Mouse (Mus musculus): Measurements from ENCODE around the gene Rbm7. TPM values are rescaled to one million over a fixed set of nuclear protein-coding genes. Genes with fewer than 3 reads are reported as not detected.

Rbm7 gene
- total and polyA plus RNA-seq, 3 experiments = 73.4 to 220 (median 91.9) TPM

GRCm38 (mm10) chr9:48479838-48480410 is 15.2 kb downstream of the Rbm7 start:
- Histone ChIP-seq H3K27ac (ENCODE audit: insufficient read depth, low read depth) (peak overlapping the region; percentile 60), H3K9me3 (replicated peaks; ENCODE audit: low read length) (no peaks in the 10 kb centered on the region), H3K4me3 (replicated peaks in 1 of 3; ENCODE audit: low read depth in 2 of 3, low read length in 2 of 3, poor library complexity in 1 of 3) (peak overlapping the region; percentile 73 to 95 (median 84)), H3K27me3 (replicated peaks) (no peaks in the 10 kb centered on the region), H3K4me1 (ENCODE audit: control insufficient read depth in 1 of 2, insufficient read depth in 2 of 2) (peaks cover 16 to 52% of the 10 kb centered on the region in 2 experiments), H3K9ac (ENCODE audit: insufficient read depth, low read depth) (peak overlapping the region; percentile 55), H3K79me2 (replicated peaks; ENCODE audit: control insufficient read depth, extremely low read depth, insufficient read depth, poor library complexity, severe bottlenecking) (peaks cover 29% of the 10 kb centered on the region), H3K4me2 (ENCODE audit: insufficient read depth, low read depth, poor library complexity, severe bottlenecking) (peak overlapping the region; percentile 97; the same call in 1 of the 2 replicates), H3K36me3 (replicated peaks in 1 of 2; ENCODE audit: control insufficient read depth in 1 of 2, insufficient read depth in 1 of 2, low read length in 1 of 2) (peaks cover 2 to 51% of the 10 kb centered on the region in 2 experiments)
- in situ Hi-C loops (cut with MboI; ENCODE audit: low pct_ligation_motif_present, low pct_unique_long_range_greater_than_20kb, low sequenced_read_pairs) (no loop called here), dilution Hi-C loops (cut with MboI; ENCODE audit: extremely low pct_ligation_motif_present, extremely low pct_unique_long_range_greater_than_20kb, low sequenced_read_pairs) (no loop called here)
- no peak for TF ChIP-seq SIN3A (IDR thresholded peaks at IDR 0.05; ENCODE audit: low read length)
- TF ChIP-seq TBP (conservative IDR thresholded peaks at IDR 0.05; ENCODE audit: low read depth, low read length) = no peak
- no peak for DNase-seq (ENCODE audit: extremely low read depth)

- dilution Hi-C loops (cut with MboI; ENCODE audit: extremely low pct_ligation_motif_present, extremely low pct_unique_long_range_greater_than_20kb, low sequenced_read_pairs) (no loop called here), in situ Hi-C loops (cut with MboI; ENCODE audit: low pct_ligation_motif_present, low pct_unique_long_range_greater_than_20kb, low sequenced_read_pairs) (no loop called here)
- DNase-seq (ENCODE audit: extremely low read depth) = no peak
- Histone ChIP-seq H3K79me2 (replicated peaks; ENCODE audit: control insufficient read depth, extremely low read depth, insufficient read depth, poor library complexity, severe bottlenecking) (peaks cover 34% of the 10 kb centered on the region), H3K9ac (ENCODE audit: insufficient read depth, low read depth) (peak overlapping the region; percentile 55; the same call in 1 of the 2 replicates), H3K36me3 (replicated peaks in 1 of 2; ENCODE audit: control insufficient read depth in 1 of 2, insufficient read depth in 1 of 2, low read length in 1 of 2) (peaks cover 0 to 56% of the 10 kb centered on the region in 2 experiments), H3K4me1 (ENCODE audit: control insufficient read depth in 1 of 2, insufficient read depth in 2 of 2) (peaks cover 16 to 61% of the 10 kb centered on the region in 2 experiments), H3K27me3 (replicated peaks) (no peaks in the 10 kb centered on the region), H3K27ac (ENCODE audit: insufficient read depth, low read depth) (no peak overlapping the region; the same call in 1 of the 2 replicates), H3K4me3 (replicated peaks in 1 of 3; ENCODE audit: low read depth in 2 of 3, low read length in 2 of 3, poor library complexity in 1 of 3) (peak overlapping the region in 1 of 3 experiments; percentile 21), H3K4me2 (ENCODE audit: insufficient read depth, low read depth, poor library complexity, severe bottlenecking) (peak overlapping the region; percentile 97), H3K9me3 (replicated peaks; ENCODE audit: low read length) (no peaks in the 10 kb centered on the region)
- TF ChIP-seq ZMIZ1 (IDR thresholded peaks at IDR 0.05; ENCODE audit: low read depth, low read length) = no peak
- no peak for TF ChIP-seq RAD21 (IDR thresholded peaks at IDR 0.05; ENCODE audit: low read depth, low read length)
- TF ChIP-seq PAX5 (IDR thresholded peaks at IDR 0.05; ENCODE audit: low read length) = no peak
- TF ChIP-seq MYC (IDR thresholded peaks at IDR 0.05; ENCODE audit: low read depth, low read length) = no peak
- no peak for TF ChIP-seq ZNF384 (IDR thresholded peaks at IDR 0.05; ENCODE audit: low read depth, low read length)
- no peak for TF ChIP-seq POLR2AphosphoS2 (IDR thresholded peaks at IDR 0.05; ENCODE audit: low read depth, low read length)
- TF ChIP-seq NELFE (IDR thresholded peaks at IDR 0.05; ENCODE audit: low read depth, low read length) = no peak
- TF ChIP-seq USF1 (IDR thresholded peaks at IDR 0.05; ENCODE audit: low read depth, low read length) = no peak
- no peak for TF ChIP-seq SIN3A (IDR thresholded peaks at IDR 0.05; ENCODE audit: low read length)
- TF ChIP-seq TBP (conservative IDR thresholded peaks at IDR 0.05; ENCODE audit: low read depth, low read length) = no peak
- TF ChIP-seq CHD1 (IDR thresholded peaks at IDR 0.05; ENCODE audit: low read depth, low read length) = no peak
- no peak for TF ChIP-seq ZKSCAN1 (IDR thresholded peaks at IDR 0.05; ENCODE audit: borderline replicate concordance, low read depth, low read length)
- TF ChIP-seq MEF2A (IDR thresholded peaks at IDR 0.05; ENCODE audit: borderline replicate concordance, low read depth, low read length) = no peak
- TF ChIP-seq JUN (IDR thresholded peaks at IDR 0.05; ENCODE audit: insufficient read depth, low read depth, low read length) = no peak
Observed at GRCm38 (mm10) chr9:48478808-48479207, 16.3 kb downstream of the Rbm7 start.

Measured in CH12.LX (cell line).